Mouse (Mus musculus) left cerebral cortex, adult 2 months (tissue): ENCODE results near the gene Igdcc3. TPM values are rescaled to one million over a fixed set of nuclear protein-coding genes. Genes with fewer than 3 reads are reported as not detected.
"Not testable (repeated sequence)": the region's sequence is repeated elsewhere in the genome, so short reads cannot be mapped to it uniquely, and the experiment has no call there.

Experiments
- DNase-seq, 2 experiments: peaks; one replicate each; pipeline ENCODE4 v3.0.0; 2021 to 2022; ENCODE audit warnings: low spot score in 2 of 2, mixed read lengths in 1 of 2; ENCODE audit errors: extremely low spot score in 1 of 2
- H3K27ac ChIP-seq: fragments of 200-600 bp; 2 replicates; pipeline ENCODE4 v1.8.1; 2022
- H3K4me3 ChIP-seq: fragments of 200-600 bp; 2 replicates; pipeline ENCODE4 v1.8.1; 2022
- CTCF ChIP-seq: fragments of 200-600 bp; IDR thresholded peaks from 2 replicates; pipeline ENCODE4 v1.8.1; 2022; ENCODE audit warnings: antibody characterized with exemption, mild to moderate bottlenecking, moderate library complexity
- intact Hi-C: fragments of 180-260 bp; cut with DNase I; formaldehyde crosslinking; loops from one replicate; pipeline ENCODE4 v1.15.1; 2025
- total RNA-seq, 2 experiments: library from RNA; stranded (reverse); gene quantifications; 2 replicates each; pipeline ENCODE4 v1.2.3; 2021

The Igdcc3 gene
- total RNA-seq, 2 experiments from 2014 or later: 2.0 to 2.5 TPM

DNA sequence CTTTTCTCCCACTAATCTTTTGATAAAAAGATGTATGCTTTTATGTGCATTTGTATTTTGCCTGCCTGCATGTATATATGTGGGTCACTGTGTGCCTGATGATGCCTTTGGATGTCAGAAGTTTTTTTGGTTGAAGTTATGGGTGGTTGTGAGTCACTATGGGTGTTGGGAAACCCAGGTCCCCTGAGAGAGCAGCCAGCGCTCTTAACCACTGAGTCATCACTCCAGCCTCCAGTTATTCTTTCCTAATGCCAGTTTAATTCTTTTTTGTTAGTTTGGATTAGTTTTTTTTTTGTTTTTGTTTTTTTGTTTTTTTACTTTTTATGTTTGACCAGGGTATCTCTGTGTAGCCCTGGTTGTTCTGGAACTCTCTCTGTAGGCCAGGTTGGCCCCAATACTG is 59.6 kb downstream of the Igdcc3 start:
- no peak for TF ChIP-seq CTCF
- Histone ChIP-seq H3K4me3 (no peak overlapping the region), H3K27ac (no peak overlapping the region)
- DNase-seq: no peak
- intact Hi-C loops: no loop called here

GRCm38 (mm10) chr9:65201021-65201380 is 60.0 kb downstream of the Igdcc3 start:
- no peak for TF ChIP-seq CTCF
- Histone ChIP-seq H3K4me3 (no peak overlapping the region), H3K27ac (peak overlapping the region; percentile 91)
- DNase-seq: no peak
- intact Hi-C loops: no loop called here

DNA sequence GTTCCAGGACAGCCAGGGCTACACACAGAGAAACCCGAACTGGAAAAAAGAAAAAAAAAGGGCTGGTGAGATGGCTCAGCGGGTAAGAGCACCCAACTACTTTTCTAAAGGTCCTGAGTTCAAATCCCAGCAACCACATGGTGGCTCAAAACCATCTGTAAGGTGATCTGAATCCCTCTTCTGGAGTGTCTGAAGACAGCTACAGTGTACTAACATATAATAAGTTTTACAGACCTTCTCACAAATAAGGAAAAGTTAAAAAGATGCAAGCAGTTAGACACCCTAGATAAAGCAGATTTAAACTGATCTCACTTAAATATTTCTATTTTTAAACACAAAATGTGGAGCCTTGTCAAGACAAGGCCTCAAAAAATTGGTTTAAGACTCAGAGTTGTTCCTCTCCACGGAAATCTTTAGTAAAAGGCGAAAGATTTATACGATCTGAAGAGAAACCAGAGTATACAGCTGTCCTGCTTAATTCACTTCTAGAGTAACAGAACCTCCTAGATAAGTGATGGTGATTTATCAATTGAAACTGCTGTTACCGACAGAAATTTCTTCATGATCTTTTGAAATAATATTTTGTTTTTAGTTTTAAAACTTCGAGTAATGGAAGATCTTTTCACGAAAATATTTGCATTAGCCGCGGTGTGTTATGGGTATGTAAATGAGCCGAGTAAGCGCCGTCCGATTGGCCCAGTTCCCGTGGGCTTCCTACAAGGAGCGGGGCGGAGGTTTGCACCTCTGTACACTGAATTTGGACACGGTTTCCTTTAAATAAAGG is 60.6 kb downstream of the Igdcc3 start:
- Histone ChIP-seq H3K4me3 (peak overlapping the region; percentile 50), H3K27ac (peak overlapping the region; percentile 91)
- TF ChIP-seq CTCF: no peak
- DNase-seq: peak; percentile 73 to 77
- intact Hi-C loops: no loop called here

- peak overlapping the region; percentile 91 for H3K27ac ChIP-seq
These were observed 61.3 kb downstream of the Igdcc3 start for GRCm38 (mm10) chr9:65202165-65202754.

DNA sequence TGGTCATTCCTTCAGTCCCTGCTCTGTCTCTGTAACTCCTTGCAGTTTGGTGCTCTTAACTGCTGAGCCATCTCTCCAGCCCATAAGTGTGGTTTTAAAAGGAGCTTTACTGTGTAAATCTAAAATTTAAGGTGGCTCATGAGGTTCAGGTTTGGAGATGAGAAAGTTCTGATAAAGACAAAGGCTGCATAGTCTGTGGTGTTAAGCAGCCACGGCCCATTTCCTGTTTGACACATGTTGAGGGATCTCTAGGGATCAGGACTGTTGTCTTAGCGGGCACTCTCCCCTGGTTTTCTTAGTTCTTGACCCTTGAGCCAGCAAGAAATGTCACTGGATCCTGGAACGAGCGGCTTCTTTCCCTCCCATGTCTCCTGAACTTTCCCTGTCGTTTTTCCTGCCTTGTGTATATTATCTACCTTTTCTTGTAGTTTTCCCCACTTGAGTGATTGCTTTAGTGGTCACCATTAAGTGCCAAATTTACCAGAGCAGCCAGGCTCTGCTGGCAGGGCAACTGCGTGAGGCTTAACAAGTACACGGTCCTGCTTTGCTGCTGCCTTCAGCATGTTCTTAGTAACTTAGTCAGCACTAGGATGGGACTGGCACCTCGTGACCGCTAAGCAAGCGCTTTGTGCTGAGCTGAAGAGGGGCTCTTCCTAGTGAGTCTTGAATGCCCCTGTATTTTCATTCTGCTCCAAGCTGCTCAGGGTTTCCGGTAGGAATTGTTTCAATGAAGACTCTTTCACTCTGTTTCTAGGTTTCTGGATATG is 64.2 kb downstream of the Igdcc3 start:
- intact Hi-C loops: no loop called here
- no peak overlapping the region for H3K4me3 ChIP-seq
- TF ChIP-seq CTCF: no peak
- H3K27ac ChIP-seq: no peak overlapping the region
- DNase-seq: no peak

More at GRCm38 (mm10) chr9:65202165-65202754, 61.3 kb downstream of the Igdcc3 start:
- no peak for DNase-seq
- TF ChIP-seq CTCF: no peak
- H3K4me3 ChIP-seq: peak overlapping the region; percentile 50
- intact Hi-C loops: no loop called here

DNA sequence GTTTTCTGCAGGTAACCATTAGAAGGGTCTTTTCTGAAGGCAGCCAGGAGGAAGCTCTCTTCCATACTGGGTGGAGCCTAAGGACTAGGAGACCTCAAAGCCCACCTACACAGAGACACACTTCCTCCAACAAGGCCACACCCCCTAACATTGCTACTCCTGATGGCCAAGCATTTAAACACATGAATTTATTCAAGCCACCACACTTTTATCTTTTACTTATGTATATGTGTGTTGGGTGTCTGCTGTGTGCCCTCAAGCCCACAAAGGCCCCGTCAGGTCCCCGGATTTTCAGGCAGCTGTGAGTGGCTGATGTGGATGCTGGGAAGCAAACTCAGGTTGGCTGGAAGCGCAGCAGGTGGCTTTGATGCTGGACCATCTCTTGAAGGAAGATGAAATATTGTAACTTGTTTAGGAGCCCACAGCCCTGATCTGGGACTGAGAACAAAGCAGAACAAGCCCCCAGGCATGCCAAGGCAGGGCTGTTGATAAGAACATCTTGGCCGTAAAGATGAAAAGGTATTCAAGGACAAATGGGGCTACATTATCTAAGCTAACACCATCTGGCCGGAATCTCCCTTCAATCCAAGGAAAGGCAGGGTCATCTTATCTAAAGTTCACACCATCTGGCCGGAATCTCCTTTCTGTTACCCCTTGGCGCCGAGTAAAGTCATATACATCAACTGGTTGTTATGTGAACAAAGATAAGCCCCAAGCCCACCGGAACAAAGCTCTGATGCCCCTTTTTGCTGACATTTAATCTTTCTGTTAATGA is 66.2 kb downstream of the Igdcc3 start:
- H3K27ac ChIP-seq, intact Hi-C loops, DNase-seq, H3K4me3 ChIP-seq: not testable (repeated sequence)

- no peak for TF ChIP-seq CTCF
- intact Hi-C loops: no loop called here
- H3K27ac ChIP-seq: no peak overlapping the region
These were observed 67.5 kb downstream of the Igdcc3 start for GRCm38 (mm10) chr9:65208293-65209179.

GRCm38 (mm10) chr9:65211598-65211997 is 70.6 kb downstream of the Igdcc3 start:
- no peak overlapping the region for H3K4me3 ChIP-seq
- DNase-seq: no peak
- intact Hi-C loops: no loop called here
- no peak for TF ChIP-seq CTCF
- H3K27ac ChIP-seq: no peak overlapping the region

More at GRCm38 (mm10) chr9:65208293-65209179, 67.5 kb downstream of the Igdcc3 start:
- no peak for DNase-seq
- H3K4me3 ChIP-seq: no peak overlapping the region

DNA sequence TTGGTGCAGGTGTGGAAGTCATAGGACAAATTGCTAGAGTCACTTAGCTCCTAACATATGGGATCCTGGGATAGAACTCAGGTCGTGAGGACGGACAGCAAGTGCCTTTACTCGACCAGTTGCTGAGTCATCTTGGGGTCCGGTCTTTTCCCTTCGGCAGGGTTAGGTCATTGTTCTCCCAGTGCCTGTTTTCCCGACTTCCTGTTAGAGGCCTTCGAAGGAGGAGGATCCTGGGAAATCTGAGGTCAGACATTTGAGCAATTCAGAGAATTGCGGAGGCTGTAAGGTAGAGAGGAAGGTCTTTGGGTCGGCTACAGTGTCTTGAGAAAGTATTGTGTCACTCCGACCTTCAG is 73.4 kb downstream of the Igdcc3 start:
- peak overlapping the region; percentile 90 for H3K4me3 ChIP-seq
- peak overlapping the region; percentile 89 for H3K27ac ChIP-seq
- intact Hi-C loops: no loop called here
- DNase-seq: no peak
- TF ChIP-seq CTCF: no peak

GRCm38 (mm10) chr9:65214778-65215493 is 73.9 kb downstream of the Igdcc3 start:
- peak overlapping the region; percentile 89 for H3K27ac ChIP-seq
- peak overlapping the region; percentile 90 for H3K4me3 ChIP-seq
- peak; percentile 42 for TF ChIP-seq CTCF
- DNase-seq: peak; percentile 74 to 76
- intact Hi-C loops: loop anchor here (5.0 kb wide), 1 partner anchor 67 kb away; no protein-coding TSS in a partner anchor
